Mouse (Mus musculus) heart, adult 2 months (tissue): ENCODE measurements around the gene Ccdc87. TPM values are rescaled to one million over a fixed set of nuclear protein-coding genes. Genes with fewer than 3 reads are reported as not detected.

Source experiments
- DNase-seq, 2 experiments: peaks; one replicate each; pipeline ENCODE4 v3.0.0; 2021
- H3K27ac ChIP-seq: fragments of 200-600 bp; 2 replicates; pipeline ENCODE4 v1.8.1; 2022
- H3K27me3 ChIP-seq: fragments of 200-500 bp; 2 replicates; pipeline ENCODE4 v1.6.1; 2012; ENCODE audit warnings: mild to moderate bottlenecking, low read length, inconsistent platforms, mixed read lengths; ENCODE audit not compliant: control insufficient read depth, insufficient read depth
- H3K36me3 ChIP-seq: fragments of 200-500 bp; 2 replicates; pipeline ENCODE4 v1.6.1; 2012; ENCODE audit warnings: low read length, inconsistent platforms; ENCODE audit not compliant: control insufficient read depth, insufficient read depth
- H3K4me1 ChIP-seq: fragments of 200-500 bp; 2 replicates; pipeline ENCODE4 v1.6.1; 2011; ENCODE audit warnings: low read length; ENCODE audit not compliant: control insufficient read depth, insufficient read depth
- H3K4me3 ChIP-seq: fragments of 200-600 bp; 2 replicates; pipeline ENCODE4 v1.8.1; 2022
- H3K79me2 ChIP-seq: fragments of 200-500 bp; replicated peaks from 2 replicates; pipeline ENCODE4 v1.6.1; 2012; ENCODE audit warnings: mild to moderate bottlenecking, inconsistent platforms, low read length, moderate library complexity, mixed read lengths; ENCODE audit not compliant: control insufficient read depth, insufficient read depth
- H3K9ac ChIP-seq: fragments of 200-500 bp; 2 replicates; pipeline ENCODE4 v1.6.1; 2012; ENCODE audit warnings: low read depth, mild to moderate bottlenecking, control low read depth, inconsistent platforms, low read length, mixed read lengths
- CTCF ChIP-seq: fragments of 200-600 bp; IDR thresholded peaks from 2 replicates; pipeline ENCODE4 v1.8.1; 2022; ENCODE audit warnings: antibody characterized with exemption, mild to moderate bottlenecking, moderate library complexity
- EP300 ChIP-seq: fragments of 200-500 bp; IDR thresholded peaks from 2 replicates; pipeline ENCODE4 v1.6.1; 2011; ENCODE audit warnings: low read depth, low read length, control low read depth; ENCODE audit not compliant: insufficient read depth
- POLR2A ChIP-seq: fragments of 200-500 bp; IDR thresholded peaks from 2 replicates; pipeline ENCODE4 v1.6.1; 2011; ENCODE audit warnings: mild to moderate bottlenecking, low read depth, low read length, control low read depth; ENCODE audit not compliant: insufficient read depth
- WGBS: fragments of 180-500 bp; shearing (Covaris S2); methylation state at CpG from one replicate; pipeline ENCODE4 v1.1.7; 2018; 5-methylcytosine and 5-hydroxymethylcytosine counted together
- intact Hi-C: fragments of 180-260 bp; cut with DNase I; formaldehyde crosslinking; loops from one replicate; pipeline ENCODE4 v1.15.1; 2025
- polyA plus RNA-seq: library from polyadenylated mRNA; depleted of rRNA; stranded (reverse); fragments of >200 nt; gene quantifications from 2 replicates; pipeline ENCODE4 v1.2.3, GENCODE M21; 2012; rRNA removed
- total RNA-seq, 2 experiments: library from RNA; stranded (reverse); gene quantifications; 2 replicates each; pipeline ENCODE4 v1.2.3; 2021

Ccdc87 gene
- total and polyA plus RNA-seq, 3 experiments: 0.16 TPM; not detected in 2

DNA sequence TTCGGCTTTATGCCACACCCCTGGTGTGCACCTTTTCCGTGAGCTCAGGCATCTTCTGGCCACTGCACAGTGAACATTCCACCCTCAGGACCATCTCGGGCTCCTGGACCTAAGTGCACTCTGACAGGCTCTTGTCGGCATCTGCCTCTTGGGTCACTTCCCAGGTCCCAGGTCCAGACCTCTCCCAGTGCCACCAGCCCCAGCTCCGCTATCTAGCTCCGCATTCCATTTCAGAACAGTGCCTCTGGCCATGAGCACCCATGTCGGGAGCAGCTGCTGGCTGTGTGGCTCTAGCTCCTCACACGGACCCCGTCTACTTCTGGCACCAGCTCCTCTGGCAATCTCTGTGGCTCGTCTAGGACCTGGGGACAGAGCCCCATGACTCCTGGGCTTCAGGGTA is 50.6 kb downstream of the Ccdc87 start:
- H3K27me3 ChIP-seq: no peaks in the 10 kb centered on the region
- H3K4me1 ChIP-seq: no peaks in the 10 kb centered on the region
- H3K9ac ChIP-seq: no peak overlapping the region
- DNase-seq: peak in 1 of 2 experiments; percentile 21
- intact Hi-C loops: no loop called here
- WGBS: 58% methylated on average over 10 of the region's 10 CpGs
- H3K27ac ChIP-seq: no peak overlapping the region
- TF ChIP-seq EP300: no peak
- TF ChIP-seq CTCF: no peak
- H3K79me2 ChIP-seq: no peaks in the 10 kb centered on the region
- no peak overlapping the region for H3K4me3 ChIP-seq
- no peaks in the 10 kb centered on the region for H3K36me3 ChIP-seq

DNA sequence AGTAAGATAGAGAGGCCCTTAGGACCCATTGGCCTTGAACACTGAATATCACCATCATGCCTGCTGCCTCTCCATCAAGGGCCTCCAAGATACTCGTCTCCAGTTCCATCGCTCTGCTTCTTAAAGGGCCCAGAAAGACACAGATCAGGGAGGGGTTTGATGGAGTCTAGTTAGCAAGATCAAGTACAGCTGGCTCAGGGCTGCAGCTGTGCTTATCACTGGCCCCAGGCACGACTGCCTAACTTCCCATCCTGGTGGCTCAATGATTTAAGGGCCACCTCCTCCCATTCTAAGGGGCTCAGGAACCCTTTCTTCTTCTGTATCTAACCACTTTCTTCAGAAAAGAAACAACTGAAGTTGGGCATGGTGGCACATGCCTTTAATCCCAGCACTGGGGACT is 52.6 kb downstream of the Ccdc87 start:
- H3K79me2 ChIP-seq: no peaks in the 10 kb centered on the region
- H3K27ac ChIP-seq: no peak overlapping the region
- intact Hi-C loops: no loop called here
- 73% methylated on average over 3 of the region's 3 CpGs for WGBS
- no peak overlapping the region for H3K9ac ChIP-seq
- H3K4me3 ChIP-seq: no peak overlapping the region
- TF ChIP-seq POLR2A: no peak
- TF ChIP-seq EP300: no peak
- TF ChIP-seq CTCF: no peak
- DNase-seq: no peak
- H3K36me3 ChIP-seq: no peaks in the 10 kb centered on the region
- H3K4me1 ChIP-seq: no peaks in the 10 kb centered on the region
- no peaks in the 10 kb centered on the region for H3K27me3 ChIP-seq

Other genes with a start within 250 kb of the Ccdc87 start
- gene Lrfn4, start 223.7 kb upstream of the Ccdc87 start, total RNA-seq: 1 to 10 TPM; 7.7 to 9.4 TPM
- gene Lrfn4, start 223.7 kb upstream of the Ccdc87 start, polyA plus RNA-seq: 12.4 and 15.3 TPM in 2 replicates
- 1 to 10 TPM; 7.1 to 8.7 TPM for gene Rce1, start 213.7 kb upstream of the Ccdc87 start, total RNA-seq
- 35.7 and 37.3 TPM in 2 replicates for gene Rce1, start 213.7 kb upstream of the Ccdc87 start, polyA plus RNA-seq
- not detected for gene Gm960, start 140.7 kb upstream of the Ccdc87 start, total RNA-seq
- not detected in 2 replicates for gene Gm960, start 140.7 kb upstream of the Ccdc87 start, polyA plus RNA-seq
- gene Sptbn2, start 128.2 kb upstream of the Ccdc87 start, total RNA-seq: under 1 TPM; 0.23 to 0.27 TPM
- gene Sptbn2, start 128.2 kb upstream of the Ccdc87 start, polyA plus RNA-seq: 0.18 and 0.20 TPM in 2 replicates
- gene Rbm4b, start 82.9 kb upstream of the Ccdc87 start, total RNA-seq: 1 to 10 TPM; 6.3 to 6.5 TPM
- gene Rbm4b, start 82.9 kb upstream of the Ccdc87 start, polyA plus RNA-seq: 5.1 and 6.9 TPM in 2 replicates
- 10 to 100 TPM; 39.4 to 46.3 TPM for gene Rbm4, start 45.5 kb upstream of the Ccdc87 start, total RNA-seq
- 39.2 and 63.1 TPM in 2 replicates for gene Rbm4, start 45.5 kb upstream of the Ccdc87 start, polyA plus RNA-seq
- 10 to 100 TPM in 1 of 2 experiments, 1 to 10 TPM in 1; 8.0 to 16.9 TPM for gene Gm21992, start 27.8 kb upstream of the Ccdc87 start, total RNA-seq
- 9.3 and 18.4 TPM in 2 replicates for gene Gm21992, start 27.8 kb upstream of the Ccdc87 start, polyA plus RNA-seq
- gene Rbm14, start 27.7 kb upstream of the Ccdc87 start, total RNA-seq: 10 to 100 TPM; 19.5 to 25.4 TPM
- 16.2 and 17.2 TPM in 2 replicates for gene Rbm14, start 27.7 kb upstream of the Ccdc87 start, polyA plus RNA-seq
- gene Ccs, start within 50 bp of the Ccdc87 start, total RNA-seq: 10 to 100 TPM; 23.1 to 28.5 TPM
- 26.3 and 27.3 TPM in 2 replicates for gene Ccs, start within 50 bp of the Ccdc87 start, polyA plus RNA-seq
- gene Ctsf, start 15.8 kb downstream of the Ccdc87 start, total RNA-seq: 10 to 100 TPM; 66.6 to 80.6 TPM
- gene Ctsf, start 15.8 kb downstream of the Ccdc87 start, polyA plus RNA-seq: 80.8 and 80.9 TPM in 2 replicates
- gene Actn3, start 38.5 kb downstream of the Ccdc87 start, total RNA-seq: under 1 TPM; 0.39 TPM
- gene Actn3, start 38.5 kb downstream of the Ccdc87 start, polyA plus RNA-seq: 0.57 and 0.76 TPM in 2 replicates
- 1 to 10 TPM; 2.3 to 3.0 TPM for gene Zdhhc24, start 39.3 kb downstream of the Ccdc87 start, total RNA-seq
- 7.8 and 7.9 TPM in 2 replicates for gene Zdhhc24, start 39.3 kb downstream of the Ccdc87 start, polyA plus RNA-seq
- gene Bbs1, start 67.3 kb downstream of the Ccdc87 start, total RNA-seq: 1 to 10 TPM; 3.5 to 4.5 TPM
- 2.3 and 3.9 TPM in 2 replicates for gene Bbs1, start 67.3 kb downstream of the Ccdc87 start, polyA plus RNA-seq
- 10 to 100 TPM; 12.7 to 16.3 TPM for gene Dpp3, start 88.9 kb downstream of the Ccdc87 start, total RNA-seq
- gene Dpp3, start 88.9 kb downstream of the Ccdc87 start, polyA plus RNA-seq: 36.1 and 41.0 TPM in 2 replicates
- gene Peli3, start 103.8 kb downstream of the Ccdc87 start, total RNA-seq: 1 to 10 TPM; 2.4 to 2.5 TPM
- 1.9 and 2.5 TPM in 2 replicates for gene Peli3, start 103.8 kb downstream of the Ccdc87 start, polyA plus RNA-seq
- gene Mrpl11, start 122.8 kb downstream of the Ccdc87 start, total RNA-seq: 10 to 100 TPM; 61.0 to 67.4 TPM
- gene Mrpl11, start 122.8 kb downstream of the Ccdc87 start, polyA plus RNA-seq: 45.2 and 48.5 TPM in 2 replicates
- not detected for gene Npas4, start 150.9 kb downstream of the Ccdc87 start, total RNA-seq
- 0.41 and 0.62 TPM in 2 replicates for gene Npas4, start 150.9 kb downstream of the Ccdc87 start, polyA plus RNA-seq
- 10 to 100 TPM; 10.8 to 11.4 TPM for gene Slc29a2, start 184.5 kb downstream of the Ccdc87 start, total RNA-seq
- gene Slc29a2, start 184.5 kb downstream of the Ccdc87 start, polyA plus RNA-seq: 35.7 and 42.8 TPM in 2 replicates
- gene B4gat1, start 199.5 kb downstream of the Ccdc87 start, total RNA-seq: 10 to 100 TPM; 43.2 to 43.8 TPM
- 43.2 and 48.8 TPM in 2 replicates for gene B4gat1, start 199.5 kb downstream of the Ccdc87 start, polyA plus RNA-seq
- gene AC124502.3, start 199.5 kb downstream of the Ccdc87 start, total RNA-seq: 1 to 10 TPM; 1.3 to 2.3 TPM
- gene AC124502.3, start 199.5 kb downstream of the Ccdc87 start, polyA plus RNA-seq: 0.08 and 0.15 TPM in 2 replicates
- gene Brms1, start 202.0 kb downstream of the Ccdc87 start, total RNA-seq: 10 to 100 TPM; 14.3 to 16.9 TPM
- gene Brms1, start 202.0 kb downstream of the Ccdc87 start, polyA plus RNA-seq: 17.0 and 18.1 TPM in 2 replicates
- 1 to 10 TPM; 1.2 to 1.8 TPM for gene Rin1, start 211.1 kb downstream of the Ccdc87 start, total RNA-seq
- 2.1 and 3.0 TPM in 2 replicates for gene Rin1, start 211.1 kb downstream of the Ccdc87 start, polyA plus RNA-seq
- gene Cd248, start 228.7 kb downstream of the Ccdc87 start, total RNA-seq: 10 to 100 TPM in 1 of 2 experiments, 1 to 10 TPM in 1; 9.3 to 12.2 TPM
- gene Cd248, start 228.7 kb downstream of the Ccdc87 start, polyA plus RNA-seq: 18.1 and 20.0 TPM in 2 replicates
- gene Tmem151a, start 246.2 kb downstream of the Ccdc87 start, total RNA-seq: 1 to 10 TPM; 2.6 to 2.8 TPM
- 1.9 and 3.3 TPM in 2 replicates for gene Tmem151a, start 246.2 kb downstream of the Ccdc87 start, polyA plus RNA-seq
- gene Yif1a, start 249.2 kb downstream of the Ccdc87 start, total RNA-seq: 100 to 1,000 TPM in 1 of 2 experiments, 10 to 100 TPM in 1; 90.8 to 108 TPM
- 242 and 247 TPM in 2 replicates for gene Yif1a, start 249.2 kb downstream of the Ccdc87 start, polyA plus RNA-seq